Mouse (Mus musculus): ENCODE results near the gene Cyp2j7. TPM values are rescaled to one million over a fixed set of nuclear protein-coding genes. Genes with fewer than 3 reads are reported as not detected.

The Cyp2j7 gene
- not detected for polyA plus RNA-seq (2017; shearing (Covaris generic))

GRCm38 (mm10) chr4:96236559-96236958, at the start of gene Cyp2j7:
Gene Cyp2j7 (minus strand): TSS chr4:96236659.

Other genes starting within 250 kb of the Cyp2j7 start
- gene Cyp2j13, start 159.1 kb downstream of the Cyp2j7 start, polyA plus RNA-seq (2017; shearing (Covaris generic)): not detected
- not detected for gene Cyp2j12, start 95.5 kb downstream of the Cyp2j7 start, polyA plus RNA-seq (2017; shearing (Covaris generic))
- not detected for gene Cyp2j11, start 112.0 kb upstream of the Cyp2j7 start, polyA plus RNA-seq (2017; shearing (Covaris generic))

Measured in effector memory CD4-positive, alpha-beta T cell, adult 5 months (primary cell).